ENCODE assay signal across 8 mouse cellular contexts in the genomic region with DNA sequence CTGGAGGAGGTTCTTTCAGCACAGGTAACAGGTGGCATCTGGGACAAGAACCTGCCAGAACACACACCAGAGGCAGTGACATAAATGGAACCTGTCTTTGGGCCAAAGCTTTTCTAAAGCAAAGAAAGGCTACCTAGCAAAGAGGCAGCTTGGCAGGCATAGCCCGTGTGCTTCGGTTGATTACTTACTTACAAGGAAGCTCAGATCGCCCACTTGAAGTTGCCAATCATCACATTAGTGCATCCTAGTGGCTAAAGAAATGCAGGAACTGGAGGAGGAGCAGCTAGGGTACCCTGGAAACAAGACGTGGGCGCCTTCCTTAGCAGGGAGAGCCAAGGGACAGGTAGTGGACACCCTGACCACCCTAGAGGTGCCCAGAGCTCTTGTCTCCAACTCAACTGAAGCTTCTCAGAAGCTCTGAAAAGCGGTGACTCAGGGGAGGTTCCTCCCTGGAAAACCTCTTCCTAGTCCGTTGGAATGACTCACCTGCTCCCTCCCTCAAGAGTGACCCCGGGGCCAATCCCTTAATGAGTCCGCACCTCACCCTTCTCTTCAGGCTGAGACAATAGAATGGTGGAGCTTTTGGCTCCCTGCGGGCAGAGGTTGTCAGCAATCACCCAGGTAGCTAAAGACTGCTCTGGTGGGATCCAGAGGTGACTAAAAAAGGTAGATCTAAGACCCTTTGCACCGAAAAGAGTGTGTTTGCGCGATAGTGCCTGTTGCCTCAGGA. TPM values are rescaled to one million over a fixed set of nuclear protein-coding genes. Genes with fewer than 3 reads are reported as not detected.
DNase-seq lines count a peak whose midpoint lies in the region; ATAC-seq lines count a peak whose summit lies in the region.

No protein-coding gene starts in this region.

- 0 out of 2 replicates have a peak, but pooled peaks cover 3% of the 10 kb centered on the region for H3K27me3 ChIP-seq in liver, embryonic 11.5 days (replicated peaks; ENCODE audit: control insufficient read depth, insufficient read depth, low read length)
- H3K27me3 ChIP-seq in hindbrain, embryonic 14.5 days (ENCODE audit: control insufficient read depth, insufficient read depth, low read length), result no peaks in the 10 kb centered on the region
- no peaks in the 10 kb centered on the region for H3K27me3 ChIP-seq in limb, embryonic 15.5 days
- 0 out of 2 replicates have a peak, but pooled peaks cover 4% of the 10 kb centered on the region for H3K27me3 ChIP-seq in neural tube, embryonic 15.5 days (replicated peaks)

- H3K27ac ChIP-seq in liver, embryonic 11.5 days (ENCODE audit: low read depth, low read length), result no peak overlapping the region
- H3K27ac ChIP-seq in hindbrain, embryonic 14.5 days, result no peak overlapping the region
- no peak overlapping the region for H3K27ac ChIP-seq in limb, embryonic 15.5 days
- no peak overlapping the region for H3K27ac ChIP-seq in neural tube, embryonic 15.5 days (replicated peaks)

- ATAC-seq in liver, embryonic 11.5 days (replicated peaks; ENCODE audit: low FRiP score), result no peak
- ATAC-seq in hindbrain, embryonic 14.5 days (ENCODE audit: low FRiP score), result no peak
- ATAC-seq in limb, embryonic 15.5 days (ENCODE audit: insufficient number of reproducible peaks, low FRiP score, low TSS enrichment, low read depth), result no peak
- no peak for ATAC-seq in neural tube, embryonic 15.5 days (ENCODE audit: low FRiP score)

- H3K4me2 ChIP-seq in liver, embryonic 11.5 days, result peak overlapping the region; percentile 100; the same call in 1 of the 2 replicates
- peak overlapping the region; percentile 90 for H3K4me2 ChIP-seq in hindbrain, embryonic 14.5 days (replicated peaks)
- peak overlapping the region; percentile 99; the same call in 1 of the 2 replicates for H3K4me2 ChIP-seq in limb, embryonic 15.5 days
- H3K4me2 ChIP-seq in neural tube, embryonic 15.5 days, result peak overlapping the region; percentile 100

- no peak overlapping the region for H3K9ac ChIP-seq in liver, embryonic 11.5 days (ENCODE audit: low read depth, low read length)
- H3K9ac ChIP-seq in hindbrain, embryonic 14.5 days, result no peak overlapping the region; the same call in 1 of the 2 replicates
- H3K9ac ChIP-seq in limb, embryonic 15.5 days, result no peak overlapping the region
- H3K9ac ChIP-seq in neural tube, embryonic 15.5 days (replicated peaks), result peak overlapping the region; percentile 88; the same call in 1 of the 2 replicates

- no peak for DNase-seq in liver, embryonic 11.5 days (ENCODE audit: low spot score)
- DNase-seq in liver, result no peak
- no peak for DNase-seq in hindbrain, embryonic 14.5 days (ENCODE audit: low spot score)
- no peak for DNase-seq in right cerebral cortex, postnatal 10 days (ENCODE audit: low spot score in 2 of 2)
- no peak for DNase-seq in cerebellum, postnatal 4 days (ENCODE audit: low spot score in 2 of 2)
- no peak for DNase-seq in cerebellum, postnatal 25 days

- peaks cover under 1% of the 10 kb centered on the region; the same call in 1 of the 2 replicates for H3K36me3 ChIP-seq in liver, embryonic 11.5 days (ENCODE audit: control insufficient read depth, insufficient read depth, low read length)
- peaks cover 14% of the 10 kb centered on the region; the same call in 1 of the 2 replicates for H3K36me3 ChIP-seq in hindbrain, embryonic 14.5 days (replicated peaks; ENCODE audit: control insufficient read depth, insufficient read depth)
- H3K36me3 ChIP-seq in limb, embryonic 15.5 days, result peaks cover 12% of the 10 kb centered on the region
- H3K36me3 ChIP-seq in neural tube, embryonic 15.5 days, result 0 out of 2 replicates have a peak, but pooled peaks cover 14% of the 10 kb centered on the region

- peak overlapping the region; percentile 98 for H3K4me3 ChIP-seq in liver, embryonic 11.5 days (ENCODE audit: low read depth, low read length)
- H3K4me3 ChIP-seq in hindbrain, embryonic 14.5 days (replicated peaks; ENCODE audit: low read length), result peak overlapping the region; percentile 97
- peak overlapping the region; percentile 90 for H3K4me3 ChIP-seq in limb, embryonic 15.5 days
- H3K4me3 ChIP-seq in neural tube, embryonic 15.5 days (replicated peaks), result peak overlapping the region; percentile 91

- H3K4me1 ChIP-seq in liver, embryonic 11.5 days (replicated peaks; ENCODE audit: control insufficient read depth, insufficient read depth, low read length), result peaks cover 16% of the 10 kb centered on the region
- H3K4me1 ChIP-seq in hindbrain, embryonic 14.5 days (replicated peaks; ENCODE audit: control insufficient read depth, insufficient read depth, low read length), result peaks cover 6% of the 10 kb centered on the region
- H3K4me1 ChIP-seq in limb, embryonic 15.5 days, result peaks cover 13% of the 10 kb centered on the region
- H3K4me1 ChIP-seq in neural tube, embryonic 15.5 days, result peaks cover 24% of the 10 kb centered on the region

- WGBS in liver, embryonic 11.5 days, result 39% methylated on average over 13 of the region's 13 CpGs
- WGBS in hindbrain, embryonic 14.5 days, result 26% methylated on average over 13 of the region's 13 CpGs
- WGBS in limb, embryonic 15.5 days, result 30% methylated on average over 13 of the region's 13 CpGs
- WGBS in neural tube, embryonic 15.5 days, result 30% methylated on average over 13 of the region's 13 CpGs

- H3K9me3 ChIP-seq in liver, embryonic 11.5 days (ENCODE audit: control insufficient read depth, low read length), result no peaks in the 10 kb centered on the region
- no peaks in the 10 kb centered on the region for H3K9me3 ChIP-seq in hindbrain, embryonic 14.5 days (ENCODE audit: control insufficient read depth, low read length)
- H3K9me3 ChIP-seq in limb, embryonic 15.5 days, result no peaks in the 10 kb centered on the region
- H3K9me3 ChIP-seq in neural tube, embryonic 15.5 days (replicated peaks), result no peaks in the 10 kb centered on the region

RNA-seq across cellular contexts. Expression of a gene that starts 1.8 kb away (rescaled TPM):
- polyA plus RNA-seq in liver, embryonic 11.5 days (2014; fragmentation: Nextera tagmentation; extraction: Ambion mirVana), result 19.9 TPM in 2 replicates
- polyA plus RNA-seq in hindbrain, embryonic 14.5 days (2014; fragmentation: Nextera tagmentation; extraction: Ambion mirVana), result 18.4 and 18.9 TPM in 2 replicates
- 18.3 and 20.3 TPM in 2 replicates for polyA plus RNA-seq in limb, embryonic 15.5 days (2015; fragmentation: Nextera tagmentation; extraction: Ambion mirVana)
- polyA plus RNA-seq in neural tube, embryonic 15.5 days (2015; fragmentation: Nextera tagmentation; extraction: Ambion mirVana), result 13.5 and 16.4 TPM in 2 replicates
